ENCODE assay signal across 14 mouse cellular contexts in genomic region chr2:140202573-140202972, GRCm38 (mm10). TPM values are rescaled to one million over a fixed set of nuclear protein-coding genes. Genes with fewer than 3 reads are reported as not detected.
DNase-seq lines count a peak whose midpoint lies in the region; TF ChIP-seq lines count a peak whose summit lies in the region.
"Had no signal": no experiment of that assay in that cellular context is flagged by ENCODE, and none has a peak within 500 bp of the region (broad histone marks: within the 10 kb centered on the region; RNA-seq: fewer than 3 reads in every experiment).

No protein-coding gene starts in this region.

- TF ChIP-seq CTCF in gastrocnemius, adult 2 months (IDR thresholded peaks at IDR 0.05), result no peak

- H3K27ac ChIP-seq in gastrocnemius, adult 2 months, result peak overlapping the region; percentile 69
- H3K27ac ChIP-seq: hindbrain, embryonic 10.5 days; limb, embryonic 10.5 days; midbrain, embryonic 10.5 days had no signal

- peak overlapping the region; percentile 50 for H3K4me3 ChIP-seq in gastrocnemius, adult 2 months
- H3K4me3 ChIP-seq: hindbrain, embryonic 10.5 days; limb, embryonic 10.5 days; midbrain, embryonic 10.5 days had no signal

- DNase-seq in gastrocnemius, adult 2 months, result peak; percentile 22
- DNase-seq in gastrocnemius, postnatal 25 days, result no peak
- peak; percentile 42 for DNase-seq in right cerebral cortex, adult 18-20 months
- DNase-seq in right cerebral cortex, postnatal 25 days, result no peak
- DNase-seq in heart, postnatal 4 days, result peak; percentile 14
- peak; percentile 24 for DNase-seq in skeletal muscle tissue, adult 2 months (ENCODE audit: low read depth, low spot score)
- DNase-seq in kidney, adult 9 months, result no peak
- DNase-seq in cerebellum, adult 11 months, result no peak
- DNase-seq: adrenal gland, postnatal 36 days; kidney, postnatal 14 days; thymus, postnatal 25 days had no signal

- intact Hi-C loops in gastrocnemius, adult 2 months (cut with DNase I), result loop anchor here (5.0 kb wide), 1 partner anchor 50 kb away; no protein-coding TSS in a partner anchor

RNA-seq across cellular contexts. Expression of gene Ndufaf5, which starts 32.1 kb away (rescaled TPM):
- 10 to 100 TPM; 36.1 to 45.8 TPM for total RNA-seq in gastrocnemius, adult 2 months (2021)
- total RNA-seq in gastrocnemius, postnatal 25 days (2021), result 10 to 100 TPM; 37.5 to 41.7 TPM
- total RNA-seq in heart, postnatal 4 days (2021), result 10 to 100 TPM; 32.7 to 37.4 TPM

RNA-seq across cellular contexts. Expression of gene Esf1, which starts 32.2 kb away (rescaled TPM):
- total RNA-seq in gastrocnemius, adult 2 months (2021), result 10 to 100 TPM; 12.1 to 12.9 TPM
- total RNA-seq in gastrocnemius, postnatal 25 days (2021), result 10 to 100 TPM; 10.8 to 11.7 TPM
- total RNA-seq in heart, postnatal 4 days (2021), result 10 to 100 TPM; 16.0 to 17.7 TPM

RNA-seq across cellular contexts. Expression of gene Gm17374, which starts 50.7 kb away (rescaled TPM):
- not detected for total RNA-seq in gastrocnemius, adult 2 months (2021)
- total RNA-seq in gastrocnemius, postnatal 25 days (2021), result not detected
- not detected for total RNA-seq in heart, postnatal 4 days (2021)
- total RNA-seq: adrenal gland, postnatal 36 days had no signal

Comparison
In these comparisons a context has a peak if more than half of its experiments do, and no peak if none do; other contexts are left out.
1. DNase-seq: peak in gastrocnemius, adult 2 months (single experiment), right cerebral cortex, adult 18-20 months (single experiment), heart, postnatal 4 days (single experiment) and skeletal muscle tissue, adult 2 months (single experiment); none in gastrocnemius, postnatal 25 days (single experiment), right cerebral cortex, postnatal 25 days (single experiment), kidney, adult 9 months (single experiment) and cerebellum, adult 11 months (single experiment).